Mouse (Mus musculus) granulocyte monocyte progenitor cell, adult 5-6 weeks (primary cell): ENCODE data around the gene Amigo2. TPM values are rescaled to one million over a fixed set of nuclear protein-coding genes. Genes with fewer than 3 reads are reported as not detected.

Experiments used
- ATAC-seq: replicated peaks from 2 replicates; pipeline ENCODE4 v1.8.0; 2016; ENCODE audit warnings: mild to moderate bottlenecking, moderate TSS enrichment, inconsistent platforms; ENCODE audit not compliant: poor library complexity, severe bottlenecking
- total RNA-seq, 2 experiments: library from RNA; stranded (forward) in 1 of 2; stranded (reverse) in 1 of 2; fragments of 200-712, 200-1000 nt in 1 of 2; fragments of >200 nt in 1 of 2; fragmentation: Nextera tagmentation in 1 of 2; gene quantifications; 2 replicates each; pipeline ENCODE4 v1.2.3; 2014 to 2017

The Amigo2 gene
- total RNA-seq (2014; fragmentation: Nextera tagmentation), result 0.79 TPM in 1 of 2 replicates, not detected in the other
- total RNA-seq (2017), result 0.26 and 1.2 TPM in 2 replicates

DNA sequence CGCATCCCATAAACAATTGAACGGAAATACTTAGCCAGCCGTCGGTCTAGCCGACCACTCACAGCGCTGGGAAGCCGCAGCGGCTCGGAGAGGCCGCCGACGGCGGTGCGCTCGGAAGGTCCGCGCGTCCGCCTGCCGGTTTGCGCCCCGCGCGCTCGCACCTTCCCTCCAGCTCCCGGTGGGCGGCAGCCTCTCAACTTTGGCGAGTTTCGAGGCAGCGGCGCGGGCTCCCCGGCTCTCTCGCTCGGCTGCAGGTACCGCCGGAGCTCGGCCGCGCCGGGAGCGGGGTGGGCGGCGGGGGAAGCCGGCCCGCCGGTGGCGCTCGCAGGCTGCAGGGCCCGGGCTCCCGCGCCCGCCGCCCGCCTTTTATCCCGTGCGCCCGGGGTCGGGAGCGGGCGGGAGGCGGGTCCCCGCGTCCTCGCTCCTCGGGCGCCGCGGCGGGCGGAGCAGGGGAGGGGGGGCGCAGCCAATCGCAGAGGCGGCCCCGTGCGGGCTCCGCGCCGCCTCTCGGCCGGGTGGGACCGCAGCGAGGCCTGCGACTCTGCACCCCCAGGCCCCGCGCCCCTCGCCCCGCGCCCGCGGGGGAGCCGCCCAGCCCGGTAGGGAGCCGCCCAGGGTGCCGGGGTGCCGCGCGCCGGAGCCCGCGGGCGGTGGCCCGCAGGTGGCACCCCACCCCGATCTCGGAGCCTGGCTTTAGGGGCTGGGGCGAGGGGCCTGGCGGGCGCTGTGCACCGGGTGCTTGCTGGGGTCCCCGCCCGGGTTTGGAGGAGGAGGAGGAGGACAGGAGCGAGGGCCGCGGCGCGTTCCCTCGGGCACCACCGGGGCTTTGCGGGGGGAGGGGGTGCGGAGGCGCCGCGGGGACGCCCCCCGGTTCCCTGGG lies at the start of gene Amigo2, which contains the start of gene Pced1b:
Gene Amigo2, minus strand, starts transcription at position 377 of the 880 bp plus-strand sequence.
Gene Pced1b, plus strand, starts transcription at position 197 of the 880 bp plus-strand sequence.
- peak; percentile 43; the same call in 1 of the 2 replicates for ATAC-seq

DNA sequence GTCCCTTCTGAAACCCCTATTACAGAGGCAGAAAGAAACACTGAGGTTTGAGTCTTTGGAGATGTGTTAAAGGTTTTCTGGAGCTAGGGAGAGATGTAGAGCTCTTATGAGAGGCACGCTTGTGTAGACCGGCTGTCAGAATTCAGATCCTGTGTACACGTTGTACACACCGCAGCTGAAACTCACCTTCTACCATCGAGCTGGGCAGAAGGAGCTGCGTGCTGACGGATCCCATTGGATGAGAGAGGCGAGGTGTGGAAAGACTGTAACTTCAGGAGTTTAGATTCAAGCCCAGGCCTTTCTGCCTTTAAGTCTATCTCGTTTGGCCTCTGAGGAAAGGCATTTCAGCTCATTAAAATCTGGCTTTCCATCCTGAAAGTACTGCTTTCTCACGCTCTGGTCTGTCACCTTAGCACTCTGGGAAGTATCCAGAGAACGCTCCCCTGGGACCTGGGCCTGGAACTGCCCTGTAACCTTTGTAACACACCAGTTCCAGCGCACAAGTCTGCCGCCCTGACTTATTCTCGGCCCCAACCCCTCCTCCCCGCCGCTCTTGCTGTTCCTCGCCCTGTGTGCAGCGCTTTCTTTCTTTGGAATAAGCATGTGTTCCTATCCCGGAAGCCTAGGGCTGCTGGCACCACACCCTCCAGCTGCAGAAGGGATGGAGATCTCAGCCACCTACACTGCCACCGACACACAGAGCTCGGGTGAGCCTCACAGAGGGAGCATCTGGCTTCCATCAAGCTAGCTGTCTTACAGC lies 44.4 kb upstream of the Amigo2 start:
- no peak for ATAC-seq

DNA sequence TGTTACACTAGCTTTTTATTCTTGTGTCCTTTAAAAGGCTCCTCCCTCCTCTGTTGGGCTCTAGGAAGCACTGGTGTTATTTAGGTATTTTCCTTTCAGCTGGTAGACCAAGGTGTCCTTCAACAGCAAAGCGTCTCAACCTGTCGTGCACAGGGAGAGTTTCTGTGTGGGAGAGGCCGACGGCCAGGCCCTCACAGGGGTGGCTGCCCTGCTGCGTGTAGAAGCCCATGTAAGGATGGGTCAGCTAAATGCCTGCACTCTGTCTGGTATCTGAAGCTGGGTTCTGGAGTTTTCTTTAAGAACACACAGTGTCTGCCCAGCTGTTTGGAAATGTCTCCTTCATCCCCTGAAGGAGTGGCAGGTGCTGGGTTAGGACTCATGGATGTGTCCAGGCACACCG lies 43.3 kb upstream of the Amigo2 start:
- ATAC-seq, result no peak

DNA sequence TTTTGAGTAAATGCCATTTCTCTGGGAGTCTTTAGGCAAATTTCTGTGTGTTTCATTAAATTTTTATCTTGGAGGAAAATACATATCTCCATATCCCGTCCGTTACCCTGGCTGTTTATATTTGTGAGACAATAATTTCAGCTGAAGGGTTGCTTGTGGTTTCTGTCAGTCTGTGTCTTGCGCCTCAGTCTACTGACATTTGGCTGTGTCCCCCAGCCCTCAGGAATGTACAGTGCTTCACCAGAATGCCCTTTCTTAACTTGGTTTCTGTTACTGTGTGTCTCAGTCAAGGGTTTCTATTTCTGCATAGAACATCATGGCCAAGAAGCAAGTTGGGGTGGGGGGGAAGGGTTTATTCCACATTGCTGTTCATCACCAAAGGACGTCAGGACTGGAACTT lies 42.1 kb upstream of the Amigo2 start:
- ATAC-seq, result no peak

DNA sequence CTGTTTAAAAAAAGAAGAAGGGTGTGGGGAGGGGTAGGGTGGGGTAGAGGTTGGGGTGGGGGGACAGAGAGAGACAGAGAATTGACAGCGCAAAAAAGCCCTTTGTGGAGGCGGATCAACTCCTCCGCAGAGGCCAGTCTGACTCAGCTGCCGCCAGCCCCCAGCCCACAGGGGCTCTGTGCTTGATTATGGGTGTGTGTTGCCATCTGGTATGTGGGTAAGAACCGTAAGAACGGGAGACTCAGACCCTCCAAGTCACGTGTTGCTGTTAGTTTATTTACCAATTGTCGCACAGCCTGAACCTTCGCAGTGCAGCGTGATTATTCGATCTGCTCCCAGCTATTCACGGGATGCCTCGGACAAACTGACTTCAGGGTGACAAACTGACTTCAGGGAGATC lies 41.6 kb upstream of the Amigo2 start:
- ATAC-seq, result no peak

DNA sequence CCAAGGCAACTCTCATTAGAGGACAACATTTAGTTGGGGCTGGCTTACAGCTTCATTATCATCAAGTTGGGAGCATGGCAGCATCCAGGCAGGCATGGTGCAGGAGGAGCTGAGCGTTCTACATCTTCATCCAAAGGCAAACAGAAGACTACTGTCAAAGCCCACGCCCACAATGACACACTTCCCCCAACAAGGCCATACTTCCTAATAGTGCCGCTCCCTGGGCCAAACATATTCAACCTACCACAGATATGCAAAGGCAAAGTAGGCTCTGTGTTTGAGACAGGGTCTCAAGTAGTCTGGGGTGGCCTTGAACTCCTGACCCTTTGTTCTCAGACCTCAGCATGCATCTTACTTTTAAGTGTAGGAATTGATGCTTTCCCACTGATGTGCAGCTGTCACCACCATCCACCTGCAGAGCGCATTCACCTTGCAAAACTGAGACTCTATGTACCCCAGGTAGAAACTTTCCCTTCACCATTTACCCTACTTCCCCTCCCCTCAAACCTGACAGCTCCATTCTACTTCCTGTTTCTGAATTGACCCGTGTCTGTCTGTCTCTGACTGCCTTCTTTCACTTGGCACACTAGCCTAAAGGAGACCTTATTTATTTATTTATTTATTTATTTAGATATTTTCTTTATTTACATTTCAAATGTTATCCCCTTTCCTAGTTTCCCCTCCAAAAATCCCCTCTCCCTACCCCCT lies 40.5 kb upstream of the Amigo2 start:
- ATAC-seq, result peak; percentile 50

DNA sequence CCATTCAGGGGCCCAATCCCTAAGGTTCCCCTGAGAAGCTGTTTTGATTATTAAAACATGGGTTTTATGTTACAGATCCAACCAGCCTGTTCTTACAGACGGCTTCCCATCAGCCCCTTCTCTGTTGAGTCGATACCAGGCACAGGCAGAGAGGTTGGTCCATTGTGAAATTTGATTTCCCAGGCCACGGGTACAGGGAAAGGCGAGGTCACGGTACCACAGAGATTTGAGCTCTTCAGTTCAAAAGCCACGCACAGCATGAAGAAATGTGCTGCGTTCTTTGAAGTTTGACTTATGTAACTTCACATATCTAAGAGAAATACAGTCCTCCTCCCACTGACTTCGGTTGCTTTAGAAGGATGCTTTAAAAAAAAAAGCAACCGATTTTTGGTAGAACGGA lies 39.6 kb upstream of the Amigo2 start:
- ATAC-seq, result no peak

DNA sequence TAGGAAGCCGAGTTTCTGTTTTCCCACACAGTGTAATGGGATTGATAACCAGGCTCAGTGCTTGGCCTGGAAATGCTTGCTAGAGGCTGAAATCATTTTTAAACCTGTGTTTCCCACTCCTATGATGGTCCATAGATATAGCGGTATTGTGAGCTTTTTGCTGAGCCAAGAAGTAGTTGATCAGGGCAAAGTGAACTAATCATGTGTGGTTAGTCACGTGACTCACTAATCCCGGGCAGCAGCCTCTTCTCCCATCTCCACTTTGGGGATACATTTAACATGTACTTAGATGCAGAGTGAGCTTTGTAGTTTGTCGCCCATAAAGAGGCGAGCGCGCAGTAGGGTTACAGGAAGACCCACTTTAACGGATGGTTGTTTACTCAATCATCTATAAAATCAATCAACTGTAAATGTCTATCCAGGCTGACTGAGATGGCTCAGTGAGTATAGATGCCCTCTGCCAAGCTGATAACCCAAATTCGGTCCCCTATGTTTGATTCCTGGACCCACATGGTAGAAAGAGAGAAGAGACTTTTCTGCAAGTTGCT lies 38.7 kb upstream of the Amigo2 start:
- no peak for ATAC-seq

DNA sequence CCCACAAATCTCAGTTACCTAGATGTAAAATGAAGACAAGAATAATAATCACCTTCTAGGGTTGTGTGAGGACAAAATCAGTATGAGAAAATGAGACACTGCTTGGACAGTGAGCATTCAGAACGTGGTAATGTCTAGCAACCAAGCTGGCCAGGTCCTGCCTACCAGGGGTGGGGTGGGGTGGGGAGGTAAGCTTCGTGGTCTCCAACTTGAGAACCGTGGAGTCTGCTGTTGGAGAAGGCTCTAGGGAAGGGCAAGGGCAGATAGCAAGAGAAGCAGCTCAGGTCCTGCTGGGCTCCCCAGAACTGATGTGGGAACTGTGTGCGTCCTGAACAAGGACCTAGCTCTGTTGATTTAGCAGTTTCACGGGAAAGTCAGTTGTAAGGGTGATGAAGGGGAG lies 37.1 kb upstream of the Amigo2 start:
- ATAC-seq, result no peak

DNA sequence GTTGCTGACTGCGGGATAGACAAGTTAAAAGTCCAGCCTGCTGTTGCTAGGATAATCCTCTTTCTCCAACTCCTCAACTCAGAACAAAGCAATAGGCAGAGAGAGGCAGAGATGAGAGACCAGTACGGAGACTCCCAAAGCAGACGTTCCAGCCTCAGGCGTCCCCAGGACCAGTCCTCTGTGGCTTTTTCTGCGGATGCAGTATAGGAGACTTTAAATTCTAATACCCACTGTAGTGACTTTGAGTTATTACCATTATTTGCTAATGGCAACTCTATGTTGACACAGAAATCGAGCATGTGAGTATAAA lies 35.4 kb upstream of the Amigo2 start:
- ATAC-seq, result no peak

DNA sequence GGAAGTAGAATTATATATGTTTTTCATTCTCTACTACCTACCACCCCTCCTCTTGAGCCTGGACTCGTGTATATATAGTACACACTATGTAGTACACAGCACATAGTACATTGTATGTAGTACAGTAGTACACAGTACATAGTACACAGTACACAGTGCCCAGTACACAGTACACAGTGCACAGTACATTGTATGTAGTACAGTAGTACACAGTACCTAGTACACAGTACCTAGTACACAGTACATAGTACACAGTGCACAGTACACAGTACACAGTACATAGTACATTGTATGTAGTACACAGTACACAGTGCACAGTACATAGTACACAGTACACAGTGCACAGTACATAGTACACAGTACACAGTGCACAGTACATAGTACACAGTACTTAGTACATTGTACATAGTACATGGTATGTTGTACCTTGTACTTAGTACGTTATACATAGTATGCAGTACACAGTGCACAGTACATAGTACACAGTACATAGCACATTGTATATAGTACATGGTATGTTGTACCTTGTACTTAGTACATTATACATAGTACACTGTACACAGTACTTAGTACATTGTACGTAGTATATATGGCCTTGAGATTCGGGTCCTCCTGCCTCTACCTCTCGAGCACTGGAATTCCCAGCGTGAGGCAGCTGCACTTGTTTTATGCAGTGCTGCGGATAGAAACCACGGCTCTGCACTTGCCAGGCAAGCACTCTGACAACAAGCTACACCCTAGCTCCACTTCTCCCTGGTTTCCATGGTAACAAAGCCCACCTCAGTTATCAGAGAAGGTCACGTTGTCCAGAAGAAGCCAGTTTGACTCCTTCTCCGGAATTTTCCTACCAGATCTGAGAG lies 34.9 kb upstream of the Amigo2 start:
- no peak for ATAC-seq

DNA sequence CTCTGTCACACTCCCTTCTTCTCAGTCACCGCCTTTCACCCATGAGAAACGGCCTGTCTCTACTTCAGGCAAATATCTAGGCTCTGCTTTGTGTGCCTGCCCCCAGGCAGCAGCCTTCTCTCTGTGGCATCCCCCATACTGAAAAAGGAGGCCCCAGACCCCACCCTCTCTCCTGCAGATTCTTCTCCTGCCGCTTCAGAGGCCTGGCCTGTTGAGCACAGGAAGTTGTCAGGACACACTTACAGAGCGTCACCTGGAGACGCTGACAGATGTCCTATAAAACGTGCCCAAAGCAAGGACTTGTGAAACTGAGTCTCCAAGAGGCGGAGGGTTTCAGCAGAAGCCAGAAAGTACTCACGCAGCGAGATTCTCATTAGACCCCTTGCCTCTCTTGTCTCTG lies 33.7 kb upstream of the Amigo2 start:
- no peak for ATAC-seq

DNA sequence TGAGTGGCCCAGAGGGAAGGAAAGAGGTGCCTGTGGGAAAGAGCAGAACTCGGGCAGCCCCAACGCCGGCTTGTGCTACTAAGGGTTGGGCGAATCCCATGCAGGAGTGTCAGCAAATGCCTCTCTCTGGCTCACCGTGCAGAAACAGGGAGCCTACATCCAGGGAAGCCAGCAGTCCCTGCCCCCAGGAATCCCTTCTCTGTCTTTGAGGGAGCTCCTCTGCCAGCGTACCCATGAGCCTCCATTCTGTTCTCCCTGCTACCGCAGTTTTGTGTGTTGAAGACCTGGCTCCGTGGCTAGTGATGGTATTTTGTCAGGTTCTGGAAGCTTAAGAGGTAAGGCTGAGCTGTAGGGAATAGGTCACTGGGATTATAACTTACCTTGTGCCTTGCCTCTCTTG lies 33.0 kb upstream of the Amigo2 start:
- no peak for ATAC-seq

DNA sequence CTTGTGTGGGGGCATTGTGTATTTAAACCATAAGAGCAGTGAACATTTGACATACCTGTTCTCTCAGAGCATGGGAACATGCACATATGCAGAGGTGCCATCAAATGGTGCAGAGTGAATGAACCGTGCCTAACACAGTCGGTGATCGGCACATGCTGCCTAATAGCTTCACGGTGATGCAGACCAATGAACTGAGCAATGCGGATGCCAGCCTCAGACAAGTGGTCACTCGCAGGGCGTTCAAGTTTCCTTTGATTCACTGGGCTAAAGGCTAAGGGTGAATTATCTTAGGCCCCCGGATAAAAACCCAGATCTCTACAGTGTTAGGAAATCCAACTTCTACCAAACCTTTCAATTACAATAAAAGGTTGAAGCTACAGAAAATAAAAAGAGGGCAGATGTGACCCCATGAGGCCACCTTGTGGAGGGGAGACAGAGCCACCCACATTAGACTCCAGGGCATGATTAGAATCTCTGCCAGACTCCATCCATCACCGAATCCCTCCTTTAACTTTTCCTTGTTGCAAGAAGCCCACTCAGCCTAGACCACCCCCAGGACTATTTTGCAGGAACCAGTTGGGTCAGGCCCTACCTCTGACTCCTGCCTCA lies 31.4 kb upstream of the Amigo2 start:
- no peak for ATAC-seq

DNA sequence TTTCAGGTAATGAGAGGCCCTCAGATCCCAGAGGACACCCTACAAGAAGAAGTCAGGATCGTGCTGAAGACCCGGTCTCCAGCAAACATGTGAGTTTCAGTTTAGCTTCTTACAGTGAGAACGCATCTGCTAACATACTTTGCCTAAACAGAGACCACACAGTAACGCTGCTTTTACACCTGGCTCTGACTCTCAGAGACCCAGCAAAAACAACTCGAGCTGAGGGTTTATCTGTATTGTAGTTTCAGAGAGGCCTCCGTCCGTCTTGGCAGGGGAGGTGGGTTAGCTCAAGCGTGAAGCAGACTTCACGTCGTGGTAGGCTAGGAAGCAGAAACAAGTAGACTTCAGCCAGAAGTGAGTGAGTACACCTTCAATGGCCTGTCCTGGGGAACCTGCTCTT lies 30.2 kb upstream of the Amigo2 start:
- ATAC-seq, result no peak

DNA sequence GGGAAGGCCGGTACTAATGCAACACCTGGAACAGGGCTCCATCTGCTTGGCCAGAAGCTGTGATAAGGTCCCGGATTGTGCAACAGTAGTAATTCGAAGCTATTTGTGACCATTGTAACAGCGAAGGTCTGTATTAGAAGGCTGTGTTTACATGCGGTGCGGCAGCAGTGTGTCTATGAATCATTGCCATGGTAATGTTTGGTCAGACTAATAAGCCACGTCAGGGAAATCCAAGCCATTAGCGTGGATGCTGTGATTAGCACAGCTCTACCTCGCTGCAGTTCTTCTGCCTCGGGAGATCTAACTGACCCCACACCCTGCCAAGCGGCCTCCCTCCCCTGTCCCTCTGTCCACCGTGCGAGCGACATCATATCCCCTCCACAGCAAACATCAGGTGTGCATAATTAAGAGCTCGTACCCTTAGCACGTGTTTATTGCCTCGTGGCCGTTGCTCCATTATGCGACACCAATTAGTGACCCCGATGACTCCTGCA lies 29.6 kb upstream of the Amigo2 start:
- no peak for ATAC-seq

DNA sequence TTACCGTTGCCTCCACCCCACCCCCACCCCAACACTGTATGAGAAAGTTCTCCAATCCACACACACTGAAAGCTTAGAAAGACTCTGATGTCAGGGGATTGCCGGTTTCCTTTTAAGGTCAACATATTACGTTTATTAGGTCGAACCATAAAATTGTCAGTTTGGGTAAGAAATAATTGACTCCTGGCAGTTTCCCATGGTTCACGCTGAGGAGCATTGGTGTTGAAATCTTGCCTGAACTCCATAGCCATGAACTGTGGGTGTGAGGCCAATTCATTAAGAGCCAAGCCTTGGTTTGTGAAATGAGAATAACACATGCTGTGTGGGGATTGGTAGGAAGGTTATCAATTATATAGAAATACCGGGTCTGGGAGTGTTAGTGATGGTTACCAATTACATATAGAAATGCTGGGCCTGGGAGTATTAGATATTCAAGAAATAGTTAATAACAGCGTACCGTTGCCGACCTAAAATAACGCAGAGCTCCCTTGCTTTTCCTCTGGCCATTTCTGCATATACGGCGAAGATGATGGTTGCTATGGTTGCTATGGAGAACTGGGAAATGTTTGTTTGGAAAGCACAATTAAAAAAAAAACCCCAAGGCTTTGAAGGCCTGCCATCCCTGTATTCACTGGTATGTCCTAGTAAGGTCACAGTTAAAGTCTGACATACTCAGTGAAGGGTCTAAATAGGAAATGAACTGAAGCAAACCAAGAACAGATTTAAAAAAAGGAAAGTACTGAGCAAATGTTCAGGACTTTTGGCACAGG lies 28.7 kb upstream of the Amigo2 start:
- no peak for ATAC-seq

DNA sequence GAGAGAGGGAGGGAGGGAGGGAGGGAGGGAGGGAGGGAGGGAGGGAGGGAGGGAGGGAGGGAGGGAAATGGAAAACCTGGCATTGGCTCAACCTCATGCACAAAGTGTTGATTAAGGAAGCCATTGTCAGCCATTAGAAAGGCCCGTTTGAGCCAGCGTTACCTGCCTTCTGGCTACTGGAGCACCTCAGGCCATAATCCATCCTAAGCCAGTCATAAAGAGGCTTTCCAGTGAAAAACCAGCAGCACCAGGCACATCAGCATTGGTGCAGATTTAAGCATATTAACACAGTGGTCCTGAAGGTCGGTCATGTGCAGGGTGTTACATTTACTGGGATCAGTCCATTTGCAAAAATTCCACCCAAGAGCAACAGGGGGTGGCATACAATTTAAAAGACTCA lies 25.7 kb upstream of the Amigo2 start:
- no peak for ATAC-seq
